Mouse (Mus musculus) cerebellum, adult 2 months (tissue): Measurements from ENCODE around the gene Gfi1.

Experiments
- CTCF ChIP-seq: fragments of 200-500 bp; IDR thresholded peaks from 2 replicates; pipeline ENCODE4 v1.5.1; 2011; ENCODE audit warnings: low read depth, mild to moderate bottlenecking, control low read depth, low read length, moderate library complexity, borderline replicate concordance; ENCODE audit not compliant: insufficient read depth
- POLR2A ChIP-seq: fragments of 200-500 bp; IDR thresholded peaks from 2 replicates; pipeline ENCODE4 v1.6.1; 2011; ENCODE audit warnings: low read length, control low read depth, borderline replicate concordance; ENCODE audit not compliant: insufficient read depth

DNA sequence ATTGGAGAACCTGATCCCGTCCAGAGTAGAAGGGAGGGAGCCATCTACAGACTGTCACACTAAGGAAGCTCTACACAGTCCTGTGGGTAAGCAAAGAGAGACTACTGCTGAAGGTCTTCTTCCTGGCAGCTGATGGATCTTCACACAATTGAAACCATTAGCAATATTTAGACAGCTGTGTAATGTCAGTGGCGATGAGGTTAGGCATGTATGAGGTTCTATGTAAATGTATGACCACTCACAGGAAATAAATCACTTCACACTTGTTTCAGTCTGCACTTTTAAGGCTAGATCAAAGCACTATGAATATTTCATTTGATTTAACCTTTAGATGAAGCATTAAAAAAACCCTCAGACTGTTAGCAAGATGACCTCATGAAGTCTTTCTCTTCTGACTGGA, 30.2 kb upstream of the Gfi1 start:
- TF ChIP-seq POLR2A (no peak), CTCF (no peak)
